Mouse (Mus musculus) testis, adult 2 months (tissue): ENCODE results near the gene S100a1.

ENCODE experiments used
- CTCF ChIP-seq: fragments of 200-500 bp; IDR thresholded peaks from 2 replicates; pipeline ENCODE4 v1.5.1; 2012; ENCODE audit warnings: low read depth, mild to moderate bottlenecking, inconsistent platforms, low read length, moderate library complexity; ENCODE audit not compliant: control insufficient read depth, insufficient read depth, insufficient replicate concordance
- POLR2A ChIP-seq: fragments of 200-500 bp; IDR thresholded peaks from 2 replicates; pipeline ENCODE4 v1.6.1; 2012; ENCODE audit warnings: low read depth, mild to moderate bottlenecking, inconsistent platforms, low read length, moderate library complexity; ENCODE audit not compliant: control insufficient read depth

- TF ChIP-seq CTCF (no peak), POLR2A (no peak)
Measured at GRCm38 (mm10) chr3:90493831-90494540, 20.2 kb downstream of the S100a1 start.
